12 mouse cellular contexts compared by ENCODE assay signal in the genomic region with DNA sequence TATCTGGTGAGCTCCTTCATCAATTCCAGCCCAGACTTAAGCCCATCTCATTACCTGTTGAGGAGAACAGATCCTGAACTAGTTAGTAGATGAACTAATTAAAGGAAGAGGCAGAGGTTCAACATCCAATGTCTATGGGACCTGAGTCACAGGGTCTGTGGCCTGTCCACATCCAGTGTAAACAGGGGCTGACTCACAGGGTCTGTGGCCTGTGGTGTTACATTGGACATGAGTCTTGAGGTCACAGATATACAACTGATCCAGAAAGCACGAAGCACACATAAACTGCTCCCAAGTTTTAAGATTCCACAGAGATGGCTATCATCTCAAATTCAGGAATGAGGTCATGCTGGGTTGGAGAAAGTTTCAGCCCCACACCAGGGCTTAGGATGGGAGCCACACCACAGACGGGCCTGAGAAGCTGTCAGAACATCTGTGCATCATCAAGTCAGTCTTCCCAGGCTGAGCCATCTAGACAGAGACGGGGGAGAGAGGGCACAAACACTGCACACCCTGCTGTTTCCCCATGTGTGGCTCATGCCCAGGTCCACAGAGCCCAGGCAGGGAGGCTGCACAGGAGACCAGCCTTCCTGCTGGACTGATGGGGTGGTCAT.
A peak's percentile ranks its signal among the peaks of the same experiment; 100 is the strongest.
DNase-seq lines count a peak whose midpoint lies in the region; ATAC-seq and TF ChIP-seq lines count a peak whose summit lies in the region.
"Had no signal": no experiment of that assay in that cellular context is flagged by ENCODE, and none has a peak within 500 bp of the region (broad histone marks: within the 10 kb centered on the region; RNA-seq: fewer than 3 reads in every experiment).

No protein-coding gene starts in this region.

- peaks cover 33% of the 10 kb centered on the region for H3K4me1 ChIP-seq in heart, embryonic 13.5 days
- peaks cover 12% of the 10 kb centered on the region; the same call in 1 of the 2 replicates for H3K4me1 ChIP-seq in lung, embryonic 14.5 days (ENCODE audit: insufficient read depth)
- peaks cover 9% of the 10 kb centered on the region for H3K4me1 ChIP-seq in embryonic facial prominence, embryonic 10.5 days
- H3K4me1 ChIP-seq in stomach, embryonic 15.5 days = peaks cover 15% of the 10 kb centered on the region

- no peak for DNase-seq in heart, adult 18-20 months
- peak; percentile 11 for DNase-seq in lung, embryonic 14.5 days
- DNase-seq in lung, adult 18-20 months = no peak
- no peak for DNase-seq in embryonic facial prominence, embryonic 10.5 days (ENCODE audit: low spot score)
- no peak for DNase-seq in thymus, postnatal 14 days
- no peak for DNase-seq in adrenal gland, postnatal 10 days
- DNase-seq: cerebellum, adult 9-11 months; gastrocnemius, postnatal 25 days; kidney, postnatal 25 days had no signal

- 38% methylated on average over 3 of the region's 3 CpGs for WGBS in heart, embryonic 13.5 days
- WGBS in lung, embryonic 14.5 days = 32% methylated on average over 3 of the region's 3 CpGs
- 58% methylated on average over 3 of the region's 3 CpGs for WGBS in embryonic facial prominence, embryonic 10.5 days
- 44% methylated on average over 3 of the region's 3 CpGs for whole genome bisulfite sequencing in stomach, embryonic 15.5 days

- peak overlapping the region; percentile 54 for H3K4me2 ChIP-seq in heart, embryonic 13.5 days
- no peak overlapping the region for H3K4me2 ChIP-seq in lung, embryonic 14.5 days
- no peak overlapping the region for H3K4me2 ChIP-seq in stomach, embryonic 15.5 days

- H3K27ac ChIP-seq in heart, embryonic 13.5 days (replicated peaks) = peak overlapping the region; percentile 63
- no peak overlapping the region for H3K27ac ChIP-seq in lung, embryonic 14.5 days (ENCODE audit: low read depth)
- peak overlapping the region; percentile 19 for H3K27ac ChIP-seq in embryonic facial prominence, embryonic 10.5 days (replicated peaks)
- peak overlapping the region; percentile 26; the same call in 1 of the 2 replicates for H3K27ac ChIP-seq in stomach, embryonic 15.5 days

- H3K9me3 ChIP-seq in heart, embryonic 13.5 days = no peaks in the 10 kb centered on the region
- no peaks in the 10 kb centered on the region for H3K9me3 ChIP-seq in lung, embryonic 14.5 days (ENCODE audit: low read depth, low read length)
- H3K9me3 ChIP-seq in embryonic facial prominence, embryonic 10.5 days = no peaks in the 10 kb centered on the region
- H3K9me3 ChIP-seq in stomach, embryonic 15.5 days = no peaks in the 10 kb centered on the region

- H3K9ac ChIP-seq in heart, embryonic 13.5 days = 0 out of 2 replicates have a peak overlapping the region, but pooled peaks have one; percentile 24
- no peak overlapping the region for H3K9ac ChIP-seq in lung, embryonic 14.5 days
- H3K9ac ChIP-seq in stomach, embryonic 15.5 days = no peak overlapping the region

- no peaks in the 10 kb centered on the region for H3K27me3 ChIP-seq in heart, embryonic 13.5 days (replicated peaks)
- no peaks in the 10 kb centered on the region for H3K27me3 ChIP-seq in lung, embryonic 14.5 days (ENCODE audit: insufficient read depth, low read length)
- no peaks in the 10 kb centered on the region for H3K27me3 ChIP-seq in embryonic facial prominence, embryonic 10.5 days (replicated peaks; ENCODE audit: low read depth, poor library complexity, severe bottlenecking)
- H3K27me3 ChIP-seq in stomach, embryonic 15.5 days (replicated peaks) = no peaks in the 10 kb centered on the region

- H3K36me3 ChIP-seq in heart, embryonic 13.5 days = no peaks in the 10 kb centered on the region
- no peaks in the 10 kb centered on the region for H3K36me3 ChIP-seq in lung, embryonic 14.5 days (ENCODE audit: insufficient read depth)
- H3K36me3 ChIP-seq in embryonic facial prominence, embryonic 10.5 days (replicated peaks) = no peaks in the 10 kb centered on the region
- no peaks in the 10 kb centered on the region for H3K36me3 ChIP-seq in stomach, embryonic 15.5 days

- TF ChIP-seq CTCF in lung, embryonic 14.5 days (IDR thresholded peaks at IDR 0.05; ENCODE audit: low read depth) = no peak

- no peak for ATAC-seq in heart, embryonic 13.5 days (ENCODE audit: extremely low read depth, insufficient number of reproducible peaks, low FRiP score, low TSS enrichment)
- peak; percentile 68 for ATAC-seq in lung, embryonic 14.5 days (ENCODE audit: insufficient read depth)
- ATAC-seq in stomach, embryonic 15.5 days (ENCODE audit: insufficient read depth, low FRiP score, low read depth) = peak; percentile 28; the same call in 1 of the 2 replicates

- peak overlapping the region; percentile 21; the same call in 1 of the 2 replicates for H3K4me3 ChIP-seq in heart, embryonic 13.5 days
- H3K4me3 ChIP-seq in lung, embryonic 14.5 days (ENCODE audit: low read depth, low read length) = no peak overlapping the region
- H3K4me3 ChIP-seq in embryonic facial prominence, embryonic 10.5 days = no peak overlapping the region
- H3K4me3 ChIP-seq in stomach, embryonic 15.5 days (replicated peaks) = no peak overlapping the region
- H3K4me3 ChIP-seq: erythroblast, embryonic 14.5 days had no signal
